Mouse (Mus musculus) heart, postnatal 4 days (tissue): ENCODE results near the gene Fut1. TPM values are rescaled to one million over a fixed set of nuclear protein-coding genes. Genes with fewer than 3 reads are reported as not detected.

ENCODE experiments used
- DNase-seq: peaks from one replicate; pipeline ENCODE4 v3.0.0; 2021
- total RNA-seq, 2 experiments: library from RNA; stranded (reverse); gene quantifications; 2 replicates each; pipeline ENCODE4 v1.2.3; 2021

Gene Fut1
- total RNA-seq: not detected

- DNase-seq: no peak
Measured at GRCm38 (mm10) chr7:45617042-45617695, at the start of gene Fut1. Fut1 (plus strand) TSS chr7:45617289.

- peak; percentile 90 for DNase-seq
Measured at GRCm38 (mm10) chr7:45567780-45568516, 49.1 kb upstream of the Fut1 start.

- no peak for DNase-seq
Measured at GRCm38 (mm10) chr7:45568601-45569473, 48.3 kb upstream of the Fut1 start.

- peak; percentile 75 for DNase-seq
Measured at GRCm38 (mm10) chr7:45570103-45570741, 46.9 kb upstream of the Fut1 start, which contains the start of gene Bcat2. Bcat2 (plus strand) TSS chr7:45570153.

GRCm38 (mm10) chr7:45571966-45572365 lies 45.1 kb upstream of the Fut1 start:
- no peak for DNase-seq

- DNase-seq: no peak
Measured at GRCm38 (mm10) chr7:45573954-45574353, 43.1 kb upstream of the Fut1 start.

GRCm38 (mm10) chr7:45574472-45575379 lies 42.4 kb upstream of the Fut1 start:
- DNase-seq: no peak

GRCm38 (mm10) chr7:45585923-45586322 lies 31.2 kb upstream of the Fut1 start:
- no peak for DNase-seq

- no peak for DNase-seq
Measured at GRCm38 (mm10) chr7:45587631-45588592, 29.2 kb upstream of the Fut1 start.

- DNase-seq: peak; percentile 95
Measured at GRCm38 (mm10) chr7:45589173-45589572, 27.9 kb upstream of the Fut1 start.

- DNase-seq: no peak
Measured at GRCm38 (mm10) chr7:45589898-45590297, 27.2 kb upstream of the Fut1 start.

GRCm38 (mm10) chr7:45590874-45591273 lies 26.2 kb upstream of the Fut1 start:
- no peak for DNase-seq

- no peak for DNase-seq
Measured at GRCm38 (mm10) chr7:45591880-45592279, 25.2 kb upstream of the Fut1 start.

GRCm38 (mm10) chr7:45593118-45593815 lies 23.8 kb upstream of the Fut1 start:
- DNase-seq: peak; percentile 82

- DNase-seq: no peak
Measured at GRCm38 (mm10) chr7:45595176-45595575, 21.9 kb upstream of the Fut1 start.

- no peak for DNase-seq
Measured at GRCm38 (mm10) chr7:45596107-45596506, 21.0 kb upstream of the Fut1 start.

- DNase-seq: no peak
Measured at GRCm38 (mm10) chr7:45597013-45597412, 20.1 kb upstream of the Fut1 start.

GRCm38 (mm10) chr7:45597527-45597926 lies 19.6 kb upstream of the Fut1 start:
- no peak for DNase-seq
